In the genomic region with DNA sequence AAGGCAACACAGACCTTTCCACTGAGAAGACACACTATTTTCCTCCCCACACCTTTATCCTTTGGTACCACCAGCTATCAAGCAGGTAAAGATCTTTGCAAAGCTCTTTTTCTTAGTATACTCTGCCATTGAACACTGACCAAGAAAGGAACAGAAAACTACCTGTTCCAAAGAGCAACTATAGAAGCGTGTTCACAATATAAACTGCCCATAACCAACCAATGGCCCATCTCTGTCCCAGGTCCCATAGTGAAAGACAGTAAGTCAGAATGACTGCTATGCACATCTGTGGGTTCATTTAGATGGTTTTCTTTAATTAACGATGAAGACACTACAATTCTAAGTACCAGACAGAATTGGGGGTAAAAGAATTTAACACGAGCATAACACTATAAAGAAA, we compare ENCODE assay signal across 11 mouse cellular contexts. TPM values are rescaled to one million over a fixed set of nuclear protein-coding genes. Genes with fewer than 3 reads are reported as not detected.
DNase-seq lines count a peak whose midpoint lies in the region; ATAC-seq and TF ChIP-seq lines count a peak whose summit lies in the region.
"Had no signal": no experiment of that assay in that cellular context is flagged by ENCODE, and none has a peak within 500 bp of the region (broad histone marks: within the 10 kb centered on the region; RNA-seq: fewer than 3 reads in every experiment).

A gene (plus strand): TSS at position 301 of the 400 bp plus-strand sequence.

- H3K9ac ChIP-seq in heart, embryonic 12.5 days, result no peak within 1 kb of the TSS
- no peak within 1 kb of the TSS for H3K9ac ChIP-seq in lung, postnatal 0 days (replicated peaks; ENCODE audit: low read depth)
- no peak within 1 kb of the TSS for H3K9ac ChIP-seq in limb, embryonic 12.5 days (replicated peaks)
- no peak within 1 kb of the TSS for H3K9ac ChIP-seq in stomach, embryonic 16.5 days (ENCODE audit: low read length)

- H3K4me1 ChIP-seq in heart, embryonic 12.5 days (replicated peaks), result 0 out of 2 replicates have a peak, but pooled peaks cover 9% of the 10 kb centered on the region
- no peaks in the 10 kb centered on the region; the same call in 1 of the 2 replicates for H3K4me1 ChIP-seq in lung, postnatal 0 days (ENCODE audit: insufficient read depth, low read depth, low read length)
- H3K4me1 ChIP-seq in lung, adult 2 months (ENCODE audit: control insufficient read depth, insufficient read depth, low read length), result peaks cover 7% of the 10 kb centered on the region
- peaks cover 6% of the 10 kb centered on the region for H3K4me1 ChIP-seq in limb, embryonic 12.5 days (replicated peaks)
- no peaks in the 10 kb centered on the region for H3K4me1 ChIP-seq in stomach, embryonic 16.5 days (ENCODE audit: control insufficient read depth, insufficient read depth, low read length)

- no peak for TF ChIP-seq POLR2A in lung, adult 2 months (IDR thresholded peaks at IDR 0.05; ENCODE audit: borderline replicate concordance, extremely low read depth, low read depth, low read length)

- no peak within 1 kb of the TSS for H3K27ac ChIP-seq in heart, embryonic 12.5 days (ENCODE audit: poor library complexity, severe bottlenecking)
- H3K27ac ChIP-seq in lung, postnatal 0 days (ENCODE audit: low read length), result no peak within 1 kb of the TSS
- H3K27ac ChIP-seq in limb, embryonic 12.5 days, result no peak within 1 kb of the TSS
- H3K27ac ChIP-seq in stomach, embryonic 16.5 days (ENCODE audit: low read length), result no peak within 1 kb of the TSS

- H3K36me3 ChIP-seq in heart, embryonic 12.5 days, result peaks cover 35% of the 10 kb centered on the region
- H3K36me3 ChIP-seq in lung, postnatal 0 days (ENCODE audit: insufficient read depth, low read length), result no peaks in the 10 kb centered on the region
- H3K36me3 ChIP-seq in limb, embryonic 12.5 days, result peaks cover 36% of the 10 kb centered on the region
- H3K36me3 ChIP-seq in stomach, embryonic 16.5 days (ENCODE audit: control insufficient read depth, insufficient read depth, low read length), result peaks cover 6% of the 10 kb centered on the region; the same call in 1 of the 2 replicates

- DNase-seq in heart, adult 8-10 months (ENCODE audit: low spot score), result no peak
- no peak for DNase-seq in lung, postnatal 0 days (ENCODE audit: low spot score)
- no peak for DNase-seq in lung, adult 2 months
- DNase-seq in thymus, postnatal 4 days, result no peak
- no peak for DNase-seq in gastrocnemius, postnatal 36 days
- DNase-seq: adrenal gland, postnatal 36 days; cerebellum, adult 9-11 months had no signal

- no peak within 1 kb of the TSS for H3K4me2 ChIP-seq in heart, embryonic 12.5 days
- H3K4me2 ChIP-seq in lung, postnatal 0 days (replicated peaks; ENCODE audit: low read depth, low read length), result no peak within 1 kb of the TSS
- H3K4me2 ChIP-seq in limb, embryonic 12.5 days, result no peak within 1 kb of the TSS
- no peak within 1 kb of the TSS for H3K4me2 ChIP-seq in stomach, embryonic 16.5 days (ENCODE audit: low read depth, low read length)

- no peaks in the 10 kb centered on the region for H3K9me3 ChIP-seq in heart, embryonic 12.5 days (replicated peaks)
- no peaks in the 10 kb centered on the region for H3K9me3 ChIP-seq in lung, postnatal 0 days (ENCODE audit: low read length)
- H3K9me3 ChIP-seq in limb, embryonic 12.5 days, result no peaks in the 10 kb centered on the region
- H3K9me3 ChIP-seq in stomach, embryonic 16.5 days (replicated peaks; ENCODE audit: control insufficient read depth, low read length), result no peaks in the 10 kb centered on the region

- no peak for ATAC-seq in heart, embryonic 12.5 days (ENCODE audit: insufficient number of reproducible peaks, low FRiP score)
- no peak for ATAC-seq in lung, postnatal 0 days
- ATAC-seq in limb, embryonic 12.5 days (ENCODE audit: insufficient number of reproducible peaks, insufficient read depth, low FRiP score, low TSS enrichment, low read depth), result no peak
- no peak for ATAC-seq in stomach, embryonic 16.5 days (ENCODE audit: insufficient read depth, low FRiP score)

- TF ChIP-seq EP300 in lung, postnatal 0 days (IDR thresholded peaks at IDR 0.05), result no peak

- no peak for TF ChIP-seq CTCF in lung, postnatal 0 days (IDR thresholded peaks at IDR 0.05)
- no peak for TF ChIP-seq CTCF in lung, adult 2 months (IDR thresholded peaks at IDR 0.05; ENCODE audit: insufficient read depth, low read length)

- no peaks in the 10 kb centered on the region for H3K27me3 ChIP-seq in heart, embryonic 12.5 days (replicated peaks)
- no peaks in the 10 kb centered on the region for H3K27me3 ChIP-seq in lung, postnatal 0 days (replicated peaks; ENCODE audit: insufficient read depth, low read length)
- no peaks in the 10 kb centered on the region for H3K27me3 ChIP-seq in limb, embryonic 12.5 days
- H3K27me3 ChIP-seq in stomach, embryonic 16.5 days (ENCODE audit: control insufficient read depth, insufficient read depth, low read length), result no peaks in the 10 kb centered on the region

- intact Hi-C loops in gastrocnemius, postnatal 36 days (cut with DNase I), result no loop called here

- H3K4me3 ChIP-seq in heart, embryonic 12.5 days, result no peak within 1 kb of the TSS
- H3K4me3 ChIP-seq in lung, postnatal 0 days (ENCODE audit: low read depth, low read length), result no peak within 1 kb of the TSS
- no peak within 1 kb of the TSS for H3K4me3 ChIP-seq in lung, adult 2 months (replicated peaks; ENCODE audit: extremely low read depth, low read depth, low read length)
- H3K4me3 ChIP-seq in limb, embryonic 12.5 days (replicated peaks), result no peak within 1 kb of the TSS
- H3K4me3 ChIP-seq in stomach, embryonic 16.5 days (replicated peaks; ENCODE audit: low read length), result no peak within 1 kb of the TSS

- WGBS in heart, embryonic 12.5 days, result 85% methylated on average over 3 of the region's 3 CpGs
- 94% methylated on average over 3 of the region's 3 CpGs for WGBS in lung, postnatal 0 days
- 94% methylated on average over 3 of the region's 3 CpGs for WGBS in lung, adult 2 months
- 94% methylated on average over 3 of the region's 3 CpGs for WGBS in limb, embryonic 12.5 days
- 93% methylated on average over 3 of the region's 3 CpGs for WGBS in stomach, embryonic 16.5 days

RNA-seq across cellular contexts. Expression of the gene that starts here (rescaled TPM):
- 40.0 and 42.3 TPM in 2 replicates for polyA plus RNA-seq in heart, embryonic 12.5 days (2016; fragmentation: Nextera tagmentation; extraction: Ambion mirVana)
- not detected for total RNA-seq in heart, adult 8-10 months (2022)
- polyA plus RNA-seq in lung, postnatal 0 days (2015; fragmentation: Nextera tagmentation; extraction: Ambion mirVana), result 13.3 and 15.5 TPM in 2 replicates
- 0.04 TPM in 1 of 2 replicates, not detected in the other for polyA plus RNA-seq in lung, adult 2 months (2012; rRNA removed)
- 29.1 and 30.9 TPM in 2 replicates for polyA plus RNA-seq in limb, embryonic 12.5 days (2016; fragmentation: Nextera tagmentation; extraction: Ambion mirVana)
- polyA plus RNA-seq in stomach, embryonic 16.5 days (2015; fragmentation: Nextera tagmentation; extraction: Ambion mirVana), result 16.8 and 18.6 TPM in 2 replicates
- total RNA-seq in gastrocnemius, postnatal 36 days (2021), result not detected
- total RNA-seq: adrenal gland, postnatal 36 days; left cerebral cortex, adult 18-20 months had no signal

Comparison
In these comparisons a context has a peak if more than half of its experiments do, and no peak if none do; other contexts are left out.
1. RNA of the gene that starts here (polyA plus RNA-seq): 40.0 to 42.3 TPM in heart, embryonic 12.5 days, 29.1 to 30.9 TPM in limb, embryonic 12.5 days, 16.8 to 18.6 TPM in stomach, embryonic 16.5 days and 13.3 to 15.5 TPM in lung, postnatal 0 days; 0.04 TPM in lung, adult 2 months; every median in the first group is over 10 times any median in the second.